Mouse (Mus musculus) limb, embryonic 12.5 days (tissue): ENCODE measurements at regions not wholly inside any gene's neighbourhood (a gene's known extent, or its start where the extent isn't known, plus 50 kb on each side); places are given as distances from the start of the nearest gene placed in this dataset.

Source experiments
- ATAC-seq: fragments of 200-750 bp; cut with Nextera tagmentation; 2 replicates; pipeline ENCODE4 v1.8.0; 2017; ENCODE audit warnings: low read depth, moderate TSS enrichment; ENCODE audit not compliant: insufficient number of reproducible peaks, insufficient read depth, low FRiP score, low TSS enrichment
- H3K27ac ChIP-seq: fragments of 300-500 bp; sonication (generic); 2 replicates; pipeline ENCODE4 v1.5.1; 2016; ENCODE audit warnings: mild to moderate bottlenecking, moderate library complexity
- H3K27me3 ChIP-seq: fragments of 300-500 bp; sonication (generic); 2 replicates; pipeline ENCODE4 v1.6.1; 2016; ENCODE audit warnings: mild to moderate bottlenecking, moderate library complexity
- H3K36me3 ChIP-seq: fragments of 300-500 bp; sonication (generic); 2 replicates; pipeline ENCODE4 v1.6.1; 2016; ENCODE audit warnings: mild to moderate bottlenecking, moderate library complexity
- H3K4me1 ChIP-seq: fragments of 300-500 bp; sonication (generic); replicated peaks from 2 replicates; pipeline ENCODE4 v1.6.1; 2016
- H3K4me2 ChIP-seq: fragments of 300-500 bp; sonication (generic); 2 replicates; pipeline ENCODE4 v1.6.1; 2016; ENCODE audit warnings: mild to moderate bottlenecking, moderate library complexity
- H3K4me3 ChIP-seq: fragments of 300-500 bp; sonication (generic); replicated peaks from 2 replicates; pipeline ENCODE4 v1.5.1; 2016; ENCODE audit warnings: mild to moderate bottlenecking
- H3K9ac ChIP-seq: fragments of 300-500 bp; sonication (generic); replicated peaks from 2 replicates; pipeline ENCODE4 v1.6.1; 2016; ENCODE audit warnings: mild to moderate bottlenecking, moderate library complexity
- H3K9me3 ChIP-seq: fragments of 300-500 bp; sonication (generic); 2 replicates; pipeline ENCODE4 v1.6.1; 2016; ENCODE audit warnings: mild to moderate bottlenecking, moderate library complexity
- WGBS: fragments of 180-500 bp; shearing (Covaris S2); methylation state at CpG from one replicate; pipeline ENCODE4 v1.1.7; 2016; 5-methylcytosine and 5-hydroxymethylcytosine counted together

DNA sequence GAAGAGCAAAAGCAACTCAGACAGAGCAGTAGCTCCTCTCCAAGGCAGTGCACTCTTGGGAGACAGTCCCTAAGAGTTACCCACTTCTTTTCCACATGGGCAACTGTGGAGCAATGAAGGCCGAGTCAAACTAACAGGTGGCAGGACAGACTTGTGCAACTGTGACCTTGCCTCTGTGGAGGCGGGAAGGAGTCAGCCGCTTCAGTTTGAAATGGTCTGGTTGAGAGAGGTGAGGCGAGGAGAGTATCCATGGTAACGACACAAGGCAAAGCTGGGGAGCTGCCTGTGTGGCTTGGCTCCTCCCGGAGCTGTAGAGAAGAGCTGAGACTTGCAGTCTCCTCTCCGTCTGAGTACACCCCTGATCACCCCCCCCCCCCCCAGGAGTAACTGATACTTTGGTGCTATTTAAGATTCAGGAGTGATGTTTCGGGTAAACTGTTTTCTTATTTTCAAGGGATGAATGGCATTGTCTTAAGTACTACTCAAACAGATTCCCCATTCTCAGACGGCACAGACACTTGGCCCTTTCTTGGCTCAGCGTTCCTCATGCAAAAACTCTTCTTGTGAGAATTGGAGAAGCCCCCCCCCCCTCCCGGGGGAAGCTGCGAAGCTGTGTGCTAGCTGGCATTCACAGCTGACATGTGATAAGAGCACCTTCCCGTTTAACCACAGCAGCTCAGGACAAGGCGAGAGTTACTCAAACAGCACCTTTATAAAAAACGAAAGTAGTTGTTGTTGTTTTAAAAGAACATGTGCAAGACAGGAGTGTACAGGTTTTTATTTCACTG lies 54.9 kb upstream of the Chst1 start:
- Histone ChIP-seq H3K36me3 (no peaks in the 10 kb centered on the region), H3K4me1 (peaks cover 11% of the 10 kb centered on the region), H3K4me2 (no peak overlapping the region), H3K4me3 (no peak overlapping the region), H3K9ac (no peak overlapping the region), H3K27me3 (no peaks in the 10 kb centered on the region), H3K9me3 (no peaks in the 10 kb centered on the region), H3K27ac (no peak overlapping the region)
- WGBS, result 18% methylated on average over 15 of the region's 15 CpGs
- ATAC-seq, result 0 out of 2 replicates have a peak, but pooled peaks have one; percentile 37

DNA sequence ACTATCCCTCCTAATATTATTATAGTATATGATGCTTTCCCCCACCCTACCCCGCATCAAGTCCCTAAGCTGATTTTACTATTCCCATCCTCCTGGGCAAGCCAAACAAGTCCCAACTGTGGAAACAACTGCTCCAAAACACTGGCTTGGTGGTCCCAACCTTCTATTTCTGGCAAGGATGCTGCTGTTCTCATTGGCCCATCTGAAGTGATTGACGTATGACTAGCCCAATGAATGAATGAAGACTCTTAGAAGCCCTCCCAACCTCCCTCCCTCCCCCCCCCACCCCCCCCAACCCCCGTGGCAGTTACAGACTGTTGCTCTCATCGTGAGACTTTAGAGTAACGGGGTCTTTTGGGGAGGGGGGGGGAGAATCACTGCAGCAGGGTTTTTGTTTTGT lies 58.7 kb upstream of the Chst1 start:
- Histone ChIP-seq H3K9ac (no peak overlapping the region), H3K4me1 (peaks cover 11% of the 10 kb centered on the region), H3K27me3 (no peaks in the 10 kb centered on the region), H3K36me3 (no peaks in the 10 kb centered on the region), H3K4me2 (no peak overlapping the region), H3K4me3 (no peak overlapping the region), H3K9me3 (no peaks in the 10 kb centered on the region), H3K27ac (no peak overlapping the region)
- no peak for ATAC-seq
- 60% methylated on average over 4 of the region's 5 CpGs for WGBS

DNA sequence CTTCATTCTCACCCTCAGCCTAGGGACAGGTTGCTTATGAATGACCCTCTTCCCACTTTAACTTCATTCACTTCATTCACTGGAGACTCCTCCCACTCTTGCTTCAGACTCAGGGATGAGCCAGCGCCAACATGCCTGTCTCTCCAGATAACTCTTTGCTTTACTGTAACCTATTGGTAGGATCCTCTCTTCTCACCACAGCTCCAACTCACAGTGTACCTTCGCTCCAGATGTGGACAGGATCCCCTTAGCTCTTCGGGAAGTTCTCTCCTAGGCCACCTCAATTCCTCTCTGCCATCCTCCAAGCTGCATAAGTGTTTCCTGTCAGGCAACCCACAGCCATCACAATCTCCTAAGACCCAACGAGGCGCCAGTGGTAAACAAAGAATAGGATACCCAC lies 67.5 kb upstream of the Chst1 start:
- WGBS, result 83% methylated on average over 5 of the region's 5 CpGs
- Histone ChIP-seq H3K36me3 (no peaks in the 10 kb centered on the region), H3K4me1 (peaks cover 9% of the 10 kb centered on the region), H3K9me3 (no peaks in the 10 kb centered on the region), H3K27me3 (no peaks in the 10 kb centered on the region), H3K4me3 (no peak overlapping the region), H3K27ac (no peak overlapping the region), H3K9ac (no peak overlapping the region), H3K4me2 (no peak overlapping the region)
- no peak for ATAC-seq

DNA sequence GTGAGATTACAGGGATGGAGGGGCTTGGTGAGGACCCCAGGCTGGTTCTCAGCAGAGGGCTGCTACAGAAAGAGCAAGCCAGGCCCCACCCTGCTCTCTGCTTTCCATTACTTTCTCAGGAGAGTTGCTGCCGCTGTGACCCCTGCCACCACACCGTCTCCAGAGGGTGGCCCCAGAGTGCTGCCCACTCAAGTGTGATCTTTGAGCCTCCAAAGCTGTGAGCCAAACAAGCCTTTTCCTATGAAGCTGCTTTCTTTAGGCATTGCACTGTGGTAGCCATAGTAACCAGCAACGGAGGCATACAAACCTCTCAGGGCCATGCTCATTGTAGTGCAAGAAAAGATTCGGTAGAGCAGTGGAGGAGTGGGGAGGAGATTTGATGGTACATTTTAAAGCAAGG lies 68.8 kb upstream of the Chst1 start:
- no peak overlapping the region for H3K27ac ChIP-seq
- H3K9me3 ChIP-seq, result no peaks in the 10 kb centered on the region
- H3K9ac ChIP-seq, result no peak overlapping the region
- no peaks in the 10 kb centered on the region for H3K36me3 ChIP-seq
- ATAC-seq, result no peak
- 0 out of 2 replicates have a peak, but pooled peaks cover 3% of the 10 kb centered on the region for H3K27me3 ChIP-seq
- WGBS, result 87% methylated on average over 4 of the region's 4 CpGs
- no peak overlapping the region for H3K4me3 ChIP-seq
- H3K4me1 ChIP-seq, result peaks cover 9% of the 10 kb centered on the region
- H3K4me2 ChIP-seq, result no peak overlapping the region

DNA sequence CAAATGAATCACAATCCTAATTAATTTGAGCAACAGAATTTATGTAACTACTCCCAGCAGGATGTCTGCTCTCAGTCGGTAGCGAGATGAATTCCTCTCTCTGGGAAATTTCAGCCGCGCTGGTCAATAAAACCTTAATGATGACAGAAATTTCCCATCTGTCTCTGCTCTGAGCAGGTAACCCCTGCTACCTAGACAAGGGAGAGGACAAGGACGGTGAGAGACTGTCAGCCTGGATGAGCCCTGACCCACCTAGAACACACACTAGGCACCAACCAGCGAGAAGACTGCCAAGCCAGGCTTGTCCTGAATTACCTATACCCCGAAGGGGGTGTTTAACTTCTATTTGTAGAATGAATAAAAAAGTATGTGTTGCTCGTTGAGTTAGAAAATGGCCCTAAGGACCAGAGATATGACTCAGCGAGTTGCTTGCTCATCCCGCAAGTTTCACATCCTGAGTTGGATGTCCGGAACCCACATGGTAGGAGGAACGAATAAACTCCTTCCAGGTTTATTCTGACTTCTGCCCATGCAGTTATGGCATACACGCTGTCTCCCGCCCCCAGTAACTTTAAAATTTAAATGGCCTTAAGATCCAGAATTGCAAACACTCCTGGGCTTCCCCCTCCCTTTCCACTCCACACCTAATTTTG lies 69.5 kb upstream of the Slc35c1 start:
- H3K4me1 ChIP-seq, result peaks cover 9% of the 10 kb centered on the region
- peak overlapping the region; percentile 88 for H3K4me2 ChIP-seq
- 50% methylated on average over 14 of the region's 14 CpGs for WGBS
- 0 out of 2 replicates have a peak, but pooled peaks cover 3% of the 10 kb centered on the region for H3K27me3 ChIP-seq
- no peaks in the 10 kb centered on the region for H3K9me3 ChIP-seq
- H3K27ac ChIP-seq, result no peak overlapping the region
- H3K36me3 ChIP-seq, result no peaks in the 10 kb centered on the region
- H3K9ac ChIP-seq, result peak overlapping the region; percentile 65
- no peak for ATAC-seq
- peak overlapping the region; percentile 51 for H3K4me3 ChIP-seq

DNA sequence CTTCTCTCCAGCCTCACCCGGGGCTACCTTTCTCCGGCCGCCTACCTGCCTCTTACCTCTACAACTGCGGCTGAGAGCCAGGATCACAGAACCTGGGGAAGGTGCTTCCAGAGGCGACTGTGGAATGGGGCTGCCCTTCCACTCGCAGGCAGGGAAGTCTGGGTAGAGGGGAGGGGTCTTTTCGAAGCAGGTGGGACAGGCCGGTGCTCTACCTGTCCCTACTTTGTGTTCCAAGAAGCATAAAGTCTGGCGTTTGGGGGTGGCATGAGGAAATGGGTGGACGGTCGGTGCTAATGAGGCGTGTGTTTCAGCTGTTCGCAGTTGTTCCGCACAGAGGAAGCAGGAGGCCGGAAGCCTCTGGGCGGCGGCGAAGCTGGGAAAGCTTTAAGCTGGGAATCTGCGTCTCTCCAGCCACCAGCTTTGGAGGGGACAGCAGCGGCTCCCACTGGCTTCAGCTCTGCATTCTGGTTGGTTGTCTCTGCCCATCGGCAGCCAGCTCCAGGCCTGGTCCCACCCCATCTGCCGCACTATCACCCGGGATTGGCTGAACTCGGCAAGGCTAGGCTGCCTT lies 68.8 kb upstream of the Slc35c1 start:
- Histone ChIP-seq H3K36me3 (no peaks in the 10 kb centered on the region), H3K9ac (peak overlapping the region; percentile 65), H3K4me2 (peak overlapping the region; percentile 88), H3K27me3 (0 out of 2 replicates have a peak, but pooled peaks cover 3% of the 10 kb centered on the region), H3K9me3 (no peaks in the 10 kb centered on the region), H3K4me1 (peaks cover 9% of the 10 kb centered on the region), H3K27ac (no peak overlapping the region), H3K4me3 (peak overlapping the region; percentile 51)
- peak; percentile 96 for ATAC-seq
- 5% methylated on average over 24 of the region's 24 CpGs for WGBS

DNA sequence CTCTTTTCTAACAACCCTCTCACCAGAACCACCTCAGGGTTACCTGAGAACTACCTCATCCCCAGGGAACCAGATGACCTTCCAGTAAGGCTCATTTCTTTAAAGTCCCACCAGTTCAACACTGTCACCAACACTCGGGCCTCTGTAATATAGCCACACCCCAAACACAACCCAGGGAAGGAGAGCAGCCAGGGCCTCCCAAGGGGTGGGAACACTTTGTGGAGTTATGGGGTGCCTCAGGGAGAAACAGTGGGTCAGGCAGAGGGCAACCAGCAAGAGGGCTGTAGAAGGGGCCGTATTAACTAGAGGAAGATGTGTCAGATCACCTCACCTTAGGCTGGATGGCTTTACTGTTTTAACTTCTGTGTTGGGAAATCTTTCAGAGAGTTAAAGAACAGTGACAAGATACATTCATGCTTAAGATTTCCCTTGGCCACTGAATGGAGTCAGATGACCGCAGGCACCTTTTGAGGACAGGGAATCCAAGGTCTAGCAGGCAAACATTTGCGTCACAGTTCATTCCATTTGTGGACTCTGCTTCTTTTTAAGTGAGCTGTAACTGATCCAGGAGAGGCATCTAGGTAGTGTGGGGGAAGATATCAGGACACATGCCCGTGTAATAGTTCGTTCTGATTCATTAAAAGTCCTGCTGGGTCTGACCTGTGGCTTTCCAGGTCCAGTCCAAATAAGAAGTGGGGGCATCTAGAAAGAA lies 67.9 kb upstream of the Slc35c1 start:
- Histone ChIP-seq H3K4me3 (no peak overlapping the region), H3K9ac (no peak overlapping the region)
- WGBS, result 86% methylated on average over 6 of the region's 6 CpGs

DNA sequence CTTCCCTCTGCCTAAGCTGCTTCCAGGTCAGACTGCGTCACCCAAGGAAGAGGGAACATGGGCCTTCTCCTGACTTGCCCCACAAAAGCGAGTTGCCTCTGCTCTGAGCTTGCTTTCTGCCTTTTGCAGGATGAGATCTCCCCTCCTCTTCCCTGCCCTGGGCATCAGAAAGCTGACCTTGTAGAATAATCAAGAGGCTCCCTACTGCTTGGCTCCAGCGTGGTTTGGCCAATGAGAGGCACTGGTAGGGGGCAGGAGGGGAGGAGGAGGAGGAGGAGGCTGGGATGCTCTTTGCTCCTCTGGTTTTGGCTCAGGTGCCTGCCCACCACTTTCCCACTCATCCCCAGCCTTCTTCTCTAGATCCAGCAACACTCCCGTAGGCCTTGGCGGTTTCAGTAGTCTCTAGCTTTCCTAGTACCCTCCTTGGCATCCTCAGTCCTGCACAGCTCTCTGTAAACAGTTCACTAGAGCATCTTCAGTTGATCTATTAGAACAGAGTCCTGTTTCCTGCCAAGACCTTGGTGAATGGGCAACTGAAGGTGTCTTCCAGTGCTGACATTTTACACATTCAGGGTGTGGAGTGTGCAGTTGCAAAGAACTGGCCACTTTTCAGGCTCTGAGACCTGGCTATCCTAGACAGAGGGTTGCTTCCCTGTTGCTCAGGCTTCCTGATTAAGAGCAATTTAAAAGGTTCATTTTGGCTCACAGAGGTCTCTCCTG lies 66.5 kb upstream of the Slc35c1 start:
- 0 out of 2 replicates have a peak, but pooled peaks cover 3% of the 10 kb centered on the region for H3K27me3 ChIP-seq
- WGBS, result 67% methylated on average over 5 of the region's 5 CpGs
- H3K9ac ChIP-seq, result no peak overlapping the region
- no peak overlapping the region for H3K4me2 ChIP-seq
- H3K36me3 ChIP-seq, result no peaks in the 10 kb centered on the region
- peaks cover 9% of the 10 kb centered on the region for H3K4me1 ChIP-seq
- H3K4me3 ChIP-seq, result no peak overlapping the region
- ATAC-seq, result no peak
- no peaks in the 10 kb centered on the region for H3K9me3 ChIP-seq
- no peak overlapping the region for H3K27ac ChIP-seq

More for the DNA sequence above, 67.9 kb upstream of the Slc35c1 start:
- H3K36me3 ChIP-seq, result no peaks in the 10 kb centered on the region
- H3K27ac ChIP-seq, result no peak overlapping the region
- ATAC-seq, result no peak
- peak overlapping the region; percentile 88; the same call in 1 of the 2 replicates for H3K4me2 ChIP-seq
- H3K9me3 ChIP-seq, result no peaks in the 10 kb centered on the region
- H3K27me3 ChIP-seq, result 0 out of 2 replicates have a peak, but pooled peaks cover 3% of the 10 kb centered on the region
- H3K4me1 ChIP-seq, result peaks cover 9% of the 10 kb centered on the region

DNA sequence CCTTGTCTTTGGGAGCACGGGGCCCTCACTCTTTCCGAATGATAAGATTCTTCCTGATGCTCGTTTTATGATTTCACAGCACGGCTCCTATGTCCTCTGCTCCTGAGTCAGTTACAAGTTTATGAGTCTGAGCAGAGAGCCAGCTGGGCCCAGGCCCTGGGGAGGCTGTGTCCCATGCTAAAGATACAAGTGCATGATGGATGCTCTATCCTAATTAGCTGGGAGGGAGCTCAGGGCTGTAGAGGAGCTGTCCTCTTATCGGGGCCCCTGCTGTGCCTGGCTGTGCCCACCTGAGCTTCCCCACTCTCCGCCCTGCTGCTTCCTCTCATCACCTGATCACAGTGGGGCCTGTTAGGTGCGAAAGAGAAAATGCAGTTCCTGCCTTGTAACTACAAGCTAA lies 65.3 kb upstream of the Slc35c1 start:
- Histone ChIP-seq H3K9me3 (no peaks in the 10 kb centered on the region), H3K4me1 (peaks cover 9% of the 10 kb centered on the region), H3K4me3 (no peak overlapping the region), H3K9ac (no peak overlapping the region), H3K27me3 (0 out of 2 replicates have a peak, but pooled peaks cover 3% of the 10 kb centered on the region), H3K27ac (no peak overlapping the region), H3K36me3 (no peaks in the 10 kb centered on the region), H3K4me2 (no peak overlapping the region)
- no peak for ATAC-seq
- WGBS, result 62% methylated on average over 7 of the region's 7 CpGs

DNA sequence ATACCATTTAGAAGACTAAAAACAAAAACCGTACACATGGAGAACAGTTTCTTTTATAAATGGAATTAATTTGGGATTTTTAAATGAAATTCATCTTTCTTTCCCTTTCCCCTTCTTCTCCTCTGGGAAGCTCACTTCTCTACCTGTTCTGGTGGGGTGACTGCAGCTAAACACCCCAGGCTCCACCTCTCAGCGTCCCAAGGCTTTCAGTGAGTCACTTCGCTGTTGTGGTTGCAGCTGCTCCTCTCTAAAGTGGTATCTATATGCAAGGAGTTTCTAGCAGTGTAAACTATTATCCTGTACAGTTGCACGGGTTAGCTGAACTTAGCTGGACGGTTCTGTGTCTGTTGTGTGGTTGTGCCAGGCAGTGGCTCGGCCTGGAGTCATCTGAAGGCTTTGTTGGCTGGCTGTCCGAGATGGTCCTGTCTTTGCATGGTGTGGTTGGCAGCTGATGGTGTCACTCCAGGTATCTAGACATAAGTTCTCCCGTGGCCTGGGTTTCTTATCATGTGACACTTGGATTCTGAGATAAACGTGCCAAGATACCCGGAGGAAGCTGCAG lies 64.8 kb upstream of the Slc35c1 start:
- Histone ChIP-seq H3K36me3 (no peaks in the 10 kb centered on the region), H3K4me2 (no peak overlapping the region), H3K27ac (no peak overlapping the region), H3K27me3 (0 out of 2 replicates have a peak, but pooled peaks cover 3% of the 10 kb centered on the region), H3K4me1 (peaks cover 9% of the 10 kb centered on the region), H3K9me3 (no peaks in the 10 kb centered on the region), H3K4me3 (no peak overlapping the region), H3K9ac (no peak overlapping the region)
- 85% methylated on average over 10 of the region's 10 CpGs for WGBS
- ATAC-seq, result no peak
